Mouse (Mus musculus) cerebellum, adult 11-12 months (tissue): ENCODE measurements around the gene Mt2.
"Not testable (repeated sequence)": the region's sequence is repeated elsewhere in the genome, so short reads cannot be mapped to it uniquely, and the experiment has no call there.

Source experiments
- DNase-seq: peaks from one replicate; pipeline ENCODE4 v3.0.0; 2022

Gene Mt2

GRCm38 (mm10) chr8:94172075-94172808 is at the start of gene Mt2:
TSS of gene Mt2 (plus strand) at chr8:94172664.
- DNase-seq: peak; percentile 62

GRCm38 (mm10) chr8:94122711-94123468 is 49.6 kb upstream of the Mt2 start:
- DNase-seq: no peak

- DNase-seq: no peak
Measured at GRCm38 (mm10) chr8:94127711-94128110, 44.8 kb upstream of the Mt2 start.

GRCm38 (mm10) chr8:94129133-94129789 is 43.2 kb upstream of the Mt2 start:
- DNase-seq: no peak

GRCm38 (mm10) chr8:94130126-94130525 is 42.3 kb upstream of the Mt2 start:
- no peak for DNase-seq

- DNase-seq: no peak
Measured at GRCm38 (mm10) chr8:94132096-94132495, 40.4 kb upstream of the Mt2 start.

GRCm38 (mm10) chr8:94134601-94135000 is 37.9 kb upstream of the Mt2 start:
- DNase-seq: not testable (repeated sequence)

- no peak for DNase-seq
Measured at GRCm38 (mm10) chr8:94135556-94135955, 36.9 kb upstream of the Mt2 start.

- DNase-seq: no peak
Measured at GRCm38 (mm10) chr8:94136192-94136591, 36.3 kb upstream of the Mt2 start.

- DNase-seq: no peak
Measured at GRCm38 (mm10) chr8:94136933-94137332, 35.5 kb upstream of the Mt2 start, which contains the start of gene Mt4. TSS of gene Mt4 (plus strand) at chr8:94137197.

- no peak for DNase-seq
Measured at GRCm38 (mm10) chr8:94140266-94140795, 32.1 kb upstream of the Mt2 start.

- DNase-seq: no peak
Measured at GRCm38 (mm10) chr8:94148236-94148635, 24.2 kb upstream of the Mt2 start.

GRCm38 (mm10) chr8:94150925-94151324 is 21.5 kb upstream of the Mt2 start:
- no peak for DNase-seq

- DNase-seq: peak; percentile 89
Measured at GRCm38 (mm10) chr8:94152513-94153300, 19.8 kb upstream of the Mt2 start, which contains the start of gene Mt3. TSS of gene Mt3 (plus strand) at chr8:94152607.

- peak; percentile 40 for DNase-seq
Measured at GRCm38 (mm10) chr8:94153451-94153850, 19.0 kb upstream of the Mt2 start.

GRCm38 (mm10) chr8:94154537-94154936 is 17.9 kb upstream of the Mt2 start:
- DNase-seq: peak; percentile 34

- DNase-seq: no peak
Measured at GRCm38 (mm10) chr8:94156092-94156491, 16.4 kb upstream of the Mt2 start.

- not testable (repeated sequence) for DNase-seq
Measured at GRCm38 (mm10) chr8:94165772-94166171, 6.7 kb upstream of the Mt2 start.

GRCm38 (mm10) chr8:94167244-94167643 is 5.2 kb upstream of the Mt2 start:
- DNase-seq: peak; percentile 75

- no peak for DNase-seq
Measured at GRCm38 (mm10) chr8:94169547-94169946, 2.9 kb upstream of the Mt2 start.

- DNase-seq: peak; percentile 37
Measured at GRCm38 (mm10) chr8:94171321-94171755, 1.1 kb upstream of the Mt2 start.
